Comparison of ENCODE assay signal across 17 mouse cellular contexts in genomic region chr12:8927652-8928051, GRCm38 (mm10). TPM values are rescaled to one million over a fixed set of nuclear protein-coding genes. Genes with fewer than 3 reads are reported as not detected.
DNase-seq lines count a peak whose midpoint lies in the region; ATAC-seq and TF ChIP-seq lines count a peak whose summit lies in the region.
"Had no signal": no experiment of that assay in that cellular context is flagged by ENCODE, and none has a peak within 500 bp of the region (broad histone marks: within the 10 kb centered on the region; RNA-seq: fewer than 3 reads in every experiment).

No protein-coding gene starts in this region.

- no peak overlapping the region for H3K4me2 ChIP-seq in liver, embryonic 16.5 days (ENCODE audit: low read depth, low read length)
- H3K4me2 ChIP-seq: intestine, embryonic 15.5 days; liver, embryonic 15.5 days; midbrain, embryonic 13.5 days; neural tube, embryonic 13.5 days had no signal

- peaks cover 31% of the 10 kb centered on the region for H3K4me1 ChIP-seq in liver, embryonic 16.5 days (ENCODE audit: control insufficient read depth, low read depth, low read length)
- peaks cover 0 to 17% of the 10 kb centered on the region in 2 experiments; a peak in 3 of 4 replicates for H3K4me1 ChIP-seq in MEL (ENCODE audit: control insufficient read depth in 1 of 2, insufficient read depth in 2 of 2, low read length in 2 of 2)

- no peak overlapping the region for H3K27ac ChIP-seq in liver, embryonic 16.5 days (ENCODE audit: low read length)
- no peak overlapping the region for H3K27ac ChIP-seq in MEL (ENCODE audit: control insufficient read depth, low read depth, low read length)
- H3K27ac ChIP-seq: embryonic facial prominence, embryonic 10.5 days; intestine, embryonic 15.5 days; liver, embryonic 15.5 days; midbrain, embryonic 13.5 days; neural tube, embryonic 13.5 days had no signal

- TF ChIP-seq POLR2A in MEL (IDR thresholded peaks at IDR 0.05; ENCODE audit: control insufficient read depth in 1 of 2, insufficient read depth in 1 of 2, low read depth in 1 of 2, low read length in 2 of 2, poor library complexity in 1 of 2) = no peak

- DNase-seq in liver (no peak), MEL (ENCODE audit: low read depth, low spot score) (peak; percentile 67)
- no peak for DNase-seq in adrenal gland, postnatal 14 days
- DNase-seq in testis, postnatal 14 days (ENCODE audit: low spot score) = no peak
- DNase-seq: adrenal gland, adult 8-10 months; cerebellum, postnatal 14 days; forebrain, postnatal 0 days; gastrocnemius, postnatal 36 days; heart, postnatal 36 days had no signal

- H3K4me3 ChIP-seq in liver, embryonic 16.5 days (ENCODE audit: low read depth, low read length) = no peak overlapping the region
- no peak overlapping the region for H3K4me3 ChIP-seq in MEL (ENCODE audit: control insufficient read depth in 1 of 2, insufficient read depth in 1 of 2, low read depth in 2 of 2, low read length in 2 of 2)
- H3K4me3 ChIP-seq: embryonic facial prominence, embryonic 10.5 days; intestine, embryonic 15.5 days; liver, embryonic 15.5 days; midbrain, embryonic 13.5 days; neural tube, embryonic 13.5 days had no signal

- H3K9ac ChIP-seq in liver, embryonic 16.5 days (ENCODE audit: low read depth, low read length) = no peak overlapping the region
- H3K9ac ChIP-seq in MEL (ENCODE audit: control insufficient read depth, low read depth, low read length, poor library complexity, severe bottlenecking) = no peak overlapping the region
- H3K9ac ChIP-seq: forebrain, postnatal 0 days; intestine, embryonic 15.5 days; liver, embryonic 15.5 days; midbrain, embryonic 13.5 days; neural tube, embryonic 13.5 days had no signal

- TF ChIP-seq EP300 in MEL (IDR thresholded peaks at IDR 0.05; ENCODE audit: low read depth in 1 of 2, low read length in 2 of 2) = no peak

- TF ChIP-seq CTCF in MEL (IDR thresholded peaks at IDR 0.05 in 2 of 3, conservative IDR thresholded peaks at IDR 0.05 in 1 of 3; ENCODE audit: control insufficient read depth in 1 of 3, insufficient read depth in 1 of 3, low read depth in 2 of 3, low read length in 3 of 3, poor library complexity in 1 of 3, severe bottlenecking in 1 of 3) = no peak

- H3K9me3 ChIP-seq in liver, embryonic 16.5 days (replicated peaks; ENCODE audit: control insufficient read depth, low read length) = no peaks in the 10 kb centered on the region
- H3K9me3 ChIP-seq in MEL (replicated peaks; ENCODE audit: insufficient read depth, low read length) = no peaks in the 10 kb centered on the region
- H3K9me3 ChIP-seq: embryonic facial prominence, embryonic 10.5 days; intestine, embryonic 15.5 days; liver, embryonic 15.5 days; midbrain, embryonic 13.5 days; neural tube, embryonic 13.5 days had no signal

- 68% methylated on average over 3 of the region's 3 CpGs for WGBS in liver, embryonic 16.5 days (ENCODE audit: insufficient replicate concordance)

- peaks cover 68% of the 10 kb centered on the region for H3K79me2 ChIP-seq in MEL (ENCODE audit: control insufficient read depth, insufficient read depth, low read length, poor library complexity)

- no peak for TF ChIP-seq RAD21 in MEL (IDR thresholded peaks at IDR 0.05; ENCODE audit: low read depth, low read length)

- H3K27me3 ChIP-seq in liver, embryonic 16.5 days (ENCODE audit: control insufficient read depth, insufficient read depth, low read depth, low read length) = no peaks in the 10 kb centered on the region
- H3K27me3 ChIP-seq in MEL (ENCODE audit: control insufficient read depth in 1 of 2, insufficient read depth in 2 of 2, low read length in 2 of 2) = no peaks in the 10 kb centered on the region
- H3K27me3 ChIP-seq: intestine, embryonic 15.5 days; liver, embryonic 15.5 days; midbrain, embryonic 13.5 days; neural tube, embryonic 13.5 days had no signal

- no peaks in the 10 kb centered on the region for H3K36me3 ChIP-seq in liver, embryonic 16.5 days (ENCODE audit: control insufficient read depth, insufficient read depth)
- H3K36me3 ChIP-seq in MEL (ENCODE audit: control insufficient read depth in 1 of 2, insufficient read depth in 2 of 2, low read length in 2 of 2) = peaks cover 21 to 56% of the 10 kb centered on the region in 2 experiments

- ATAC-seq in liver, embryonic 16.5 days (ENCODE audit: low read depth) = peak; percentile 37; the same call in 1 of the 2 replicates
- ATAC-seq in granulocyte monocyte progenitor cell, adult 5-6 weeks (replicated peaks; ENCODE audit: poor library complexity, severe bottlenecking) = peak; percentile 85
- ATAC-seq in neutrophil, adult 5-6 weeks (ENCODE audit: extremely low read depth, insufficient number of reproducible peaks, low FRiP score, poor library complexity, severe bottlenecking) = peak; percentile 78
- ATAC-seq: forebrain, postnatal 0 days; intestine, embryonic 15.5 days; midbrain, embryonic 13.5 days had no signal

TF ChIP-seq in MEL, 35 proteins besides CTCF, POLR2A, EP300 and RAD21:
- TF ChIP-seq MAX (IDR thresholded peaks at IDR 0.05; ENCODE audit: low read length) (no peak), E2F4 (IDR thresholded peaks at IDR 0.05; ENCODE audit: borderline replicate concordance, low read depth, low read length) (no peak), MXI1 (IDR thresholded peaks at IDR 0.05; ENCODE audit: low read depth, low read length) (no peak), UBTF (IDR thresholded peaks at IDR 0.05; ENCODE audit: borderline replicate concordance, insufficient read depth, low read depth, low read length) (no peak), MYB (IDR thresholded peaks at IDR 0.05; ENCODE audit: low read depth, low read length) (no peak), TAL1 (IDR thresholded peaks at IDR 0.05; ENCODE audit: low read length) (no peak), ZKSCAN1 (IDR thresholded peaks at IDR 0.05; ENCODE audit: low read depth, low read length) (no peak), GABPA (IDR thresholded peaks at IDR 0.05; ENCODE audit: low read depth, low read length) (no peak), MYC (IDR thresholded peaks at IDR 0.05; ENCODE audit: low read depth, low read length) (no peak), MAZ (IDR thresholded peaks at IDR 0.05; ENCODE audit: low read depth, low read length) (no peak), CHD1 (IDR thresholded peaks at IDR 0.05; ENCODE audit: low read depth, low read length) (no peak), CHD2 (IDR thresholded peaks at IDR 0.05; ENCODE audit: low read length) (no peak)

RNA-seq across cellular contexts. Expression of gene Laptm4a, which starts 6.2 kb away (rescaled TPM):
- polyA plus RNA-seq in liver, embryonic 16.5 days (2015; fragmentation: Nextera tagmentation; extraction: Ambion mirVana) = 71.2 and 72.0 TPM in 2 replicates
- total RNA-seq in MEL (2012; rRNA removed) = 43.8 and 49.0 TPM in 2 replicates
- polyA plus RNA-seq in MEL (2012; ENCODE audit: insufficient read depth in 1 of 2, insufficient read length in 2 of 2, low read depth in 1 of 2, low replicate concordance in 2 of 2, missing spikeins in 1 of 2) = 10 to 100 TPM in 1 of 2 experiments, not detected in 1; 49.7 TPM
- total RNA-seq in granulocyte monocyte progenitor cell, adult 5-6 weeks (2014; fragmentation: Nextera tagmentation) = 58.5 and 63.6 TPM in 2 replicates
- total RNA-seq in granulocyte monocyte progenitor cell, adult 5-6 weeks (2017) = 99.7 and 113 TPM in 2 replicates
- 129 and 132 TPM in 2 replicates for total RNA-seq in neutrophil, adult 5-6 weeks (2017)
- 378 and 379 TPM in 2 replicates for total RNA-seq in adrenal gland, postnatal 14 days (2021)

RNA-seq across cellular contexts. Expression of gene Matn3, which starts 20.1 kb away (rescaled TPM):
- polyA plus RNA-seq in liver, embryonic 16.5 days (2015; fragmentation: Nextera tagmentation; extraction: Ambion mirVana) = 0.09 and 0.12 TPM in 2 replicates
- total RNA-seq in MEL (2012; rRNA removed) = not detected in 2 replicates
- polyA plus RNA-seq in MEL (2012; ENCODE audit: insufficient read depth in 1 of 2, insufficient read length in 2 of 2, low read depth in 1 of 2, low replicate concordance in 2 of 2, missing spikeins in 1 of 2) = not detected
- not detected in 2 replicates for total RNA-seq in granulocyte monocyte progenitor cell, adult 5-6 weeks (2014; fragmentation: Nextera tagmentation)
- not detected in 2 replicates for total RNA-seq in granulocyte monocyte progenitor cell, adult 5-6 weeks (2017)
- total RNA-seq in neutrophil, adult 5-6 weeks (2017) = not detected in 2 replicates
- total RNA-seq in adrenal gland, postnatal 14 days (2021) = not detected in 2 replicates
- total RNA-seq: adrenal gland, adult 8-10 months; heart, postnatal 36 days had no signal

RNA-seq across cellular contexts. Expression of gene Wdr35, which starts 46.0 kb away (rescaled TPM):
- polyA plus RNA-seq in liver, embryonic 16.5 days (2015; fragmentation: Nextera tagmentation; extraction: Ambion mirVana) = 0.79 and 1.1 TPM in 2 replicates
- total RNA-seq in MEL (2012; rRNA removed) = 5.1 and 5.7 TPM in 2 replicates
- polyA plus RNA-seq in MEL (2012; ENCODE audit: insufficient read depth in 1 of 2, insufficient read length in 2 of 2, low read depth in 1 of 2, low replicate concordance in 2 of 2, missing spikeins in 1 of 2) = 1 to 10 TPM in 1 of 2 experiments, not detected in 1; 5.9 TPM
- total RNA-seq in granulocyte monocyte progenitor cell, adult 5-6 weeks (2014; fragmentation: Nextera tagmentation) = 0.09 and 1.2 TPM in 2 replicates
- total RNA-seq in granulocyte monocyte progenitor cell, adult 5-6 weeks (2017) = 0.57 and 1.0 TPM in 2 replicates
- 0.35 and 0.61 TPM in 2 replicates for total RNA-seq in neutrophil, adult 5-6 weeks (2017)
- 12.6 and 14.4 TPM in 2 replicates for total RNA-seq in adrenal gland, postnatal 14 days (2021)
